Mouse (Mus musculus) inflammation-experienced regulatory T-cells (primary cell): Measurements from ENCODE around the gene C130060K24Rik. TPM values are rescaled to one million over a fixed set of nuclear protein-coding genes. Genes with fewer than 3 reads are reported as not detected.

Experiments
- polyA plus RNA-seq, 2 experiments: library from polyadenylated mRNA; unstranded; fragments of 100-300 nt; shearing (Covaris generic); gene quantifications; one replicate each; pipeline ENCODE4 v1.2.1; 2017

C130060K24Rik gene
- polyA plus RNA-seq: under 1 TPM; 0.05 to 0.91 TPM

DNA sequence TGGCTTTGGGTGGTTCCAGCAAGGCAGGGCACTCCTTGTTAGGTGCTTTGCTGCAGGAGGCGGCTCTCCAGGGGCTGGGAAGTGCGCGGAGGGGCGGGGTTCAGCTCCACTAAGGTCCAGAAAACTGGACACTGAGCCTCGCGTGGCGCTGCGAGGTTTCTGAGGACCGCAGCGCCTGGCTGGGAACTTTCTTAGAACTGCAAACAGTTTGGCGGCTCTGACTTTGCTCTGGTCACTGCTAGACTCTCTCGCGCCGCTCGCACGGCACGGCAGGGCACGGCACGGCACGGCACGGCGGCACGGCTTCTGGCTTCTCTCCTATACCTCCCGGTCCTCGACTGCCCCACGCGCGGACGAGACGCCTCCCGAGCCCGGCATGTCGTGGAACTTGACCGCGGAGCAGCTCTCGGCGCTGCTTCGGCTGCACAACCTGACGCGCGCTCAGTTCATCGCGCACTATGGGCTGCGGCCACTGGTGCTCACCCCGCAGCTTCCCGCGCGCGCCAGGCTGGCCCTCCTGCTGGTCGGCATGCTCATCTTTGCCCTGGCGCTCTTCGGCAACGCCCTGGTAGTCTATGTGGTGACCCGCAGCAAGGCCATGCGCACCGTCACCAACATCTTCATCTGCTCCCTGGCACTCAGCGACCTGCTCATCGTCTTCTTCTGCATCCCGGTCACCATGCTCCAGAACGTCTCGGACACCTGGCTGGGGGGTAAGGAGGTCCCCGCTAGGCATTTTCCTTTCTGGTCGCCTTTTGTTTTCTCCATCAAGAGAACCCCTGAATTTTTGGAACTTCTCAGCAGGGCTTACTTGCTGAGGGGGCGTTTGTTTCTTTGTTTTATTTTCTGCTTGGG is at the start of gene C130060K24Rik:
Gene C130060K24Rik (plus strand): TSS at position 188 of the 855 bp plus-strand sequence.

Other genes starting within 250 kb of the C130060K24Rik start
- gene Hpgds, start 236.2 kb upstream of the C130060K24Rik start, polyA plus RNA-seq: 1 to 10 TPM; 3.0 to 3.5 TPM
- gene Tnip3, start 144.2 kb downstream of the C130060K24Rik start, polyA plus RNA-seq: 10 to 100 TPM in 1 of 2 experiments, 1 to 10 TPM in 1; 5.6 to 10.8 TPM